Mouse (Mus musculus): Measurements from ENCODE around the gene Mbtps1. TPM values are rescaled to one million over a fixed set of nuclear protein-coding genes. Genes with fewer than 3 reads are reported as not detected.

Mbtps1 gene
- polyA plus RNA-seq, 2 experiments from 2014 or later: 45.9 to 90.2 TPM

GRCm38 (mm10) chr8:119557821-119558602 is 523 bp downstream of the Mbtps1 start:
- ATAC-seq: peak; percentile 71

- ATAC-seq: no peak
Measured at GRCm38 (mm10) chr8:119557132-119557531, 1.4 kb downstream of the Mbtps1 start.

GRCm38 (mm10) chr8:119555861-119556260 is 2.7 kb downstream of the Mbtps1 start:
- no peak for ATAC-seq

GRCm38 (mm10) chr8:119552967-119553366 is 5.6 kb downstream of the Mbtps1 start:
- no peak for ATAC-seq

GRCm38 (mm10) chr8:119548560-119549113 is 9.9 kb downstream of the Mbtps1 start:
- ATAC-seq: peak; percentile 11

GRCm38 (mm10) chr8:119547019-119547691 is 11.4 kb downstream of the Mbtps1 start:
- ATAC-seq: peak; percentile 58

GRCm38 (mm10) chr8:119545791-119546190 is 12.7 kb downstream of the Mbtps1 start:
- ATAC-seq: peak; percentile 11

GRCm38 (mm10) chr8:119545180-119545579 is 13.4 kb downstream of the Mbtps1 start:
- peak; percentile 60 for ATAC-seq

GRCm38 (mm10) chr8:119544606-119545005 is 13.9 kb downstream of the Mbtps1 start:
- ATAC-seq: no peak

GRCm38 (mm10) chr8:119531973-119532372 is 26.6 kb downstream of the Mbtps1 start:
- no peak for ATAC-seq

- no peak for ATAC-seq
Measured at GRCm38 (mm10) chr8:119531397-119531796, 27.1 kb downstream of the Mbtps1 start.

GRCm38 (mm10) chr8:119530937-119531336 is 27.6 kb downstream of the Mbtps1 start:
- no peak for ATAC-seq

- no peak for ATAC-seq
Measured at GRCm38 (mm10) chr8:119528762-119529161, 29.8 kb downstream of the Mbtps1 start.

GRCm38 (mm10) chr8:119520102-119520501 is 38.4 kb downstream of the Mbtps1 start:
- ATAC-seq: no peak

GRCm38 (mm10) chr8:119516674-119517073 is 41.9 kb downstream of the Mbtps1 start:
- ATAC-seq: no peak

- ATAC-seq: no peak
Measured at GRCm38 (mm10) chr8:119515767-119516166, 42.8 kb downstream of the Mbtps1 start.

- no peak for ATAC-seq
Measured at GRCm38 (mm10) chr8:119514940-119515339, 43.6 kb downstream of the Mbtps1 start.

GRCm38 (mm10) chr8:119513405-119513804 is 45.1 kb downstream of the Mbtps1 start:
- no peak for ATAC-seq

- no peak for ATAC-seq
Measured at GRCm38 (mm10) chr8:119511722-119512121, 46.8 kb downstream of the Mbtps1 start.

- no peak for ATAC-seq
Measured at GRCm38 (mm10) chr8:119510471-119510870, 48.1 kb downstream of the Mbtps1 start.

- ATAC-seq: no peak
Measured at GRCm38 (mm10) chr8:119506106-119506505, 52.4 kb downstream of the Mbtps1 start.

GRCm38 (mm10) chr8:119505488-119505887 is 53.0 kb downstream of the Mbtps1 start:
- no peak for ATAC-seq

- no peak for ATAC-seq
Measured at GRCm38 (mm10) chr8:119503191-119503767, 55.3 kb downstream of the Mbtps1 start.
